Comparison of ENCODE assay signal across 8 mouse cellular contexts in genomic region chr5:44224916-44225600, GRCm38 (mm10). TPM values are rescaled to one million over a fixed set of nuclear protein-coding genes. Genes with fewer than 3 reads are reported as not detected.
DNase-seq lines count a peak whose midpoint lies in the region; ATAC-seq and TF ChIP-seq lines count a peak whose summit lies in the region.

No protein-coding gene starts in this region.

- no peak for ATAC-seq in kidney, embryonic 15.5 days (replicated peaks; ENCODE audit: low FRiP score)
- no peak for ATAC-seq in hindbrain, embryonic 16.5 days

- H3K4me2 ChIP-seq in kidney, embryonic 15.5 days, result peak overlapping the region; percentile 76
- H3K4me2 ChIP-seq in hindbrain, embryonic 16.5 days (ENCODE audit: low read length), result peak overlapping the region; percentile 62
- peak overlapping the region; percentile 96 for H3K4me2 ChIP-seq in myocyte (ENCODE audit: low read depth)

- H3K36me3 ChIP-seq in kidney, embryonic 15.5 days, result no peaks in the 10 kb centered on the region
- no peaks in the 10 kb centered on the region for H3K36me3 ChIP-seq in hindbrain, embryonic 16.5 days (ENCODE audit: control insufficient read depth, insufficient read depth, low read length)
- H3K36me3 ChIP-seq in myocyte (ENCODE audit: control insufficient read depth, insufficient read depth), result no peaks in the 10 kb centered on the region

- H3K4me3 ChIP-seq in kidney, embryonic 15.5 days (replicated peaks), result peak overlapping the region; percentile 97
- H3K4me3 ChIP-seq in hindbrain, embryonic 16.5 days (ENCODE audit: low read length), result peak overlapping the region; percentile 86
- peak overlapping the region; percentile 73 for H3K4me3 ChIP-seq in myocyte

- no peak for DNase-seq in kidney, postnatal 4 days
- peak; percentile 30 for DNase-seq in c-Kit-negative CD71-positive TER-119-positive erythroid progenitor cells, embryonic 14.5 days (ENCODE audit: low read depth, low spot score)
- no peak for DNase-seq in urinary bladder, postnatal 4 days (ENCODE audit: low spot score in 2 of 2)
- DNase-seq in cerebellum, postnatal 10 days, result no peak
- no peak for DNase-seq in embryo, embryonic 11 days

- WGBS in kidney, embryonic 15.5 days, result 77% methylated on average over 4 of the region's 4 CpGs
- 62% methylated on average over 4 of the region's 4 CpGs for WGBS in hindbrain, embryonic 16.5 days

- H3K4me1 ChIP-seq in kidney, embryonic 15.5 days, result peaks cover 38% of the 10 kb centered on the region
- peaks cover 21% of the 10 kb centered on the region for H3K4me1 ChIP-seq in hindbrain, embryonic 16.5 days (ENCODE audit: control insufficient read depth, insufficient read depth, low read depth, low read length)

- TF ChIP-seq POLR2A in myocyte (IDR thresholded peaks at IDR 0.05; ENCODE audit: insufficient read length, low read depth), result no peak

- H3K27ac ChIP-seq in kidney, embryonic 15.5 days, result no peak overlapping the region
- no peak overlapping the region for H3K27ac ChIP-seq in hindbrain, embryonic 16.5 days (ENCODE audit: low read depth, low read length)

- no peak overlapping the region for H3ac ChIP-seq in myocyte (ENCODE audit: control insufficient read depth, insufficient read length)

- H3K9ac ChIP-seq in kidney, embryonic 15.5 days, result 0 out of 2 replicates have a peak overlapping the region, but pooled peaks have one; percentile 95
- peak overlapping the region; percentile 14 for H3K9ac ChIP-seq in hindbrain, embryonic 16.5 days (ENCODE audit: low read depth, low read length)

- H3K9me3 ChIP-seq in kidney, embryonic 15.5 days (replicated peaks), result no peaks in the 10 kb centered on the region
- H3K9me3 ChIP-seq in hindbrain, embryonic 16.5 days (ENCODE audit: control insufficient read depth, low read length), result no peaks in the 10 kb centered on the region

- H3K79me2 ChIP-seq in myocyte (ENCODE audit: control insufficient read depth, insufficient read depth), result peaks cover 56% of the 10 kb centered on the region

- H3K27me3 ChIP-seq in kidney, embryonic 15.5 days, result no peaks in the 10 kb centered on the region
- no peaks in the 10 kb centered on the region for H3K27me3 ChIP-seq in hindbrain, embryonic 16.5 days (replicated peaks; ENCODE audit: control insufficient read depth, insufficient read depth, low read length)
- H3K27me3 ChIP-seq in myocyte (ENCODE audit: control insufficient read depth, insufficient read depth, insufficient read length), result no peaks in the 10 kb centered on the region

TF ChIP-seq in myocyte, 11 proteins besides CTCF, POLR2A, EP300 and RAD21:
- no peak for TF ChIP-seq TCF3 (IDR thresholded peaks at IDR 0.05; ENCODE audit: insufficient read length, low read depth)
- TF ChIP-seq MAX (IDR thresholded peaks at IDR 0.05; ENCODE audit: low read depth), result no peak
- no peak for TF ChIP-seq REST (IDR thresholded peaks at IDR 0.05; ENCODE audit: insufficient read depth, insufficient read length)
- no peak for TF ChIP-seq POLR2AphosphoS2 (IDR thresholded peaks at IDR 0.05; ENCODE audit: insufficient read length, low read depth)
- TF ChIP-seq SRF (IDR thresholded peaks at IDR 0.05; ENCODE audit: control insufficient read depth, insufficient read length, low read depth), result no peak
- no peak for TF ChIP-seq TCF12 (IDR thresholded peaks at IDR 0.05; ENCODE audit: insufficient read depth, poor library complexity, severe bottlenecking)
- no peak for TF ChIP-seq E2F4 (IDR thresholded peaks at IDR 0.05; ENCODE audit: insufficient read depth)
- TF ChIP-seq USF1 (IDR thresholded peaks at IDR 0.05; ENCODE audit: low read depth), result no peak
- no peak for TF ChIP-seq MYOG (IDR thresholded peaks at IDR 0.05; ENCODE audit: control insufficient read depth in 1 of 3, insufficient read depth in 1 of 3, insufficient read length in 2 of 3, low read depth in 2 of 3)
- no peak for TF ChIP-seq MYOD1 (IDR thresholded peaks at IDR 0.05; ENCODE audit: control insufficient read depth in 1 of 3, insufficient read length in 2 of 3, low read depth in 2 of 3)
- no peak for TF ChIP-seq CEBPB (IDR thresholded peaks at IDR 0.05; ENCODE audit: insufficient read depth, poor library complexity, severe bottlenecking)

RNA-seq across cellular contexts. Expression of gene Tapt1, which starts 1.4 kb away (rescaled TPM):
- 28.5 and 30.0 TPM in 2 replicates for polyA plus RNA-seq in kidney, embryonic 15.5 days (2015; fragmentation: Nextera tagmentation; extraction: Ambion mirVana)
- 28.5 and 29.5 TPM in 2 replicates for polyA plus RNA-seq in hindbrain, embryonic 16.5 days (2015; fragmentation: Nextera tagmentation; extraction: Ambion mirVana)
- polyA plus RNA-seq in myocyte (2012; fragmentation: generic; extraction: Trizol), result 18.2 TPM
